Mouse (Mus musculus) ES-E14 (cell line): Measurements from ENCODE around the gene Astl.

Source experiments
- CHD2 ChIP-seq: IDR thresholded peaks from 2 replicates; pipeline ENCODE4 v1.6.1; 2014; ENCODE audit warnings: mild to moderate bottlenecking, low read depth, low read length, inconsistent platforms
- HCFC1 ChIP-seq: IDR thresholded peaks from 2 replicates; pipeline ENCODE4 v1.6.1; 2012; ENCODE audit warnings: low read length, inconsistent platforms, borderline replicate concordance; ENCODE audit not compliant: insufficient read depth
- MAFK ChIP-seq: IDR thresholded peaks from 2 replicates; pipeline ENCODE4 v1.6.1; 2014; ENCODE audit warnings: mild to moderate bottlenecking, low read depth, low read length, inconsistent platforms; ENCODE audit not compliant: insufficient read depth

DNA sequence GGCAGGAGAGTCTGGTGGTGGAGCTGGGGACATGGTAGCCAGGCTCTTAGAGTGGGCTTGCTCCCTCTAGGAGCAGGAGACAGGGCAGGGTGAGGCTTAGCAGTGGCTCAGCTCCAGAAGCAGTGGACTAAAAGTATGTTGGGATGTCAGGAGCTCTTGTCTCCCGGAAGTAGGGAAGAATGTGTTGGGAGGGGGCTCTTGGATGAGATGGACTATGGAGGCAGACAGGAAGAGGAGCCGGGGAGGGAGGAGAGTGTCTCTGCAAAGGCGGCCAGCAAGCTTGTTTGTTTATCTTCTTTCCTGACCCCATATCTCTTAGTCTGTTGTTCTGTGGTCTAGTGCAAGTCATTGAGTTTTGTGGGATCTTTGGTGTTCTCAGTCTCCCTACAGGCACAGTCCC lies 36.6 kb downstream of the Astl start:
- TF ChIP-seq MAFK (no peak), HCFC1 (no peak), CHD2 (no peak)
